Mouse (Mus musculus) layer of hippocampus, adult 18-20 months (tissue): Measurements from ENCODE around the gene Macrod2. TPM values are rescaled to one million over a fixed set of nuclear protein-coding genes. Genes with fewer than 3 reads are reported as not detected.

Experiments
- DNase-seq, 2 experiments: peaks; one replicate each; pipeline ENCODE4 v3.0.0; 2022; ENCODE audit warnings: low spot score in 2 of 2
- total RNA-seq, 2 experiments: library from RNA; stranded (reverse); gene quantifications; 2 replicates each; pipeline ENCODE4 v1.2.3; 2021

The Macrod2 gene
- total RNA-seq, 2 experiments from 2014 or later = 48.7 to 52.0 TPM

GRCm38 (mm10) chr2:141024316-141025043 is 629.4 kb downstream of the Macrod2 start:
- DNase-seq = no peak

- DNase-seq = no peak
Measured at GRCm38 (mm10) chr2:141056685-141057454, 661.8 kb downstream of the Macrod2 start.

GRCm38 (mm10) chr2:141057455-141057833 is 662.3 kb downstream of the Macrod2 start:
- DNase-seq = no peak

GRCm38 (mm10) chr2:141073981-141074855 is 679.1 kb downstream of the Macrod2 start:
- DNase-seq = no peak

GRCm38 (mm10) chr2:141078221-141078620 is 683.1 kb downstream of the Macrod2 start:
- no peak for DNase-seq

- peak; percentile 5 to 14 for DNase-seq
Measured at GRCm38 (mm10) chr2:141091320-141091719, 696.2 kb downstream of the Macrod2 start.

GRCm38 (mm10) chr2:141117579-141117978 is 722.5 kb downstream of the Macrod2 start:
- no peak for DNase-seq

GRCm38 (mm10) chr2:141123875-141124274 is 728.8 kb downstream of the Macrod2 start:
- no peak for DNase-seq

GRCm38 (mm10) chr2:141125638-141126037 is 730.5 kb downstream of the Macrod2 start:
- no peak for DNase-seq

GRCm38 (mm10) chr2:141142266-141142665 is 747.2 kb downstream of the Macrod2 start:
- DNase-seq = no peak

GRCm38 (mm10) chr2:141152011-141152772 is 757.1 kb downstream of the Macrod2 start:
- peak in 1 of 2 experiments; percentile 20 for DNase-seq

- DNase-seq = no peak
Measured at GRCm38 (mm10) chr2:141155972-141156371, 760.9 kb downstream of the Macrod2 start.

GRCm38 (mm10) chr2:141156979-141157593 is 762.0 kb downstream of the Macrod2 start:
- DNase-seq = no peak

- no peak for DNase-seq
Measured at GRCm38 (mm10) chr2:141158161-141158560, 763.1 kb downstream of the Macrod2 start.

- DNase-seq = no peak
Measured at GRCm38 (mm10) chr2:141163918-141164317, 768.8 kb downstream of the Macrod2 start.

GRCm38 (mm10) chr2:141169586-141169985 is 774.5 kb downstream of the Macrod2 start:
- no peak for DNase-seq

GRCm38 (mm10) chr2:141173167-141173566 is 778.1 kb downstream of the Macrod2 start:
- DNase-seq = no peak

- DNase-seq = no peak
Measured at GRCm38 (mm10) chr2:141173607-141174006, 778.5 kb downstream of the Macrod2 start.

- DNase-seq = peak in 1 of 2 experiments; percentile 4
Measured at GRCm38 (mm10) chr2:141180656-141181055, 785.5 kb downstream of the Macrod2 start.
